Mouse (Mus musculus) layer of hippocampus, adult 11-12 months (tissue): ENCODE results near the gene Stoml2.

Experiments used
- DNase-seq: peaks from one replicate; pipeline ENCODE4 v3.0.0; 2022; ENCODE audit warnings: low spot score

Gene Stoml2

DNA sequence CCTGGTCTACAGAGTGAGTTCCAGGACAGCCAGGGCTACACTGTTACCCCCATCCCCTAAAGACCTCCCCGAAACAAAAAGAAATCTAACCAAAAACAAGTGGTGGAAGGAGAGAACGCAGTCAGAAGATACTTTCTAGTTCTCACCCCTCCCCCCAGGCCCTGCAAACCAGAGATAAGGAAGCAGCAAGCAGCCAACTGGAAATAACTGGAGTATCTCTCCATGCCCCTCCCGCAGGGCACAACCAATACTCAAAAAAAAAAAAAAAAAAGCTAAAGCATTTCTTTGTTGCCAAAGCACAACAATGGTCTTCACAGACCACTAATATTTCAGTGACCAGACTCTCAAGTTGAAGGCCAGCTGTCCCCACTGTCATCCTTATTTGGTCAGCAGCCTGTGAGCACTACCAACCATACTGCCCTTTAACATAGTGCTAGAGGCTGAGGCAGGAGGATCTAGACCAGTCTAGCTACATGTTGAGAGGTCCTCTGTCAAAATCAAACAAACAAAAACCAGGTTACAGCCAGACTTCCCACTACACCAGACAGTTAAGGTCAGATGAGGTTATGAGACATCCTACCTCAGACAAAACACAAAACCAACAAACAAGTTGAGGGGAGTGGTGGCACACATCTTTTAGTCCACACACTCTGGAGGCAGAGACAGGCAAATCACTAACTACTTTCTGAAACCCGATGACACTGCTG is 6.5 kb upstream of the Stoml2 start:
- no peak for DNase-seq

DNA sequence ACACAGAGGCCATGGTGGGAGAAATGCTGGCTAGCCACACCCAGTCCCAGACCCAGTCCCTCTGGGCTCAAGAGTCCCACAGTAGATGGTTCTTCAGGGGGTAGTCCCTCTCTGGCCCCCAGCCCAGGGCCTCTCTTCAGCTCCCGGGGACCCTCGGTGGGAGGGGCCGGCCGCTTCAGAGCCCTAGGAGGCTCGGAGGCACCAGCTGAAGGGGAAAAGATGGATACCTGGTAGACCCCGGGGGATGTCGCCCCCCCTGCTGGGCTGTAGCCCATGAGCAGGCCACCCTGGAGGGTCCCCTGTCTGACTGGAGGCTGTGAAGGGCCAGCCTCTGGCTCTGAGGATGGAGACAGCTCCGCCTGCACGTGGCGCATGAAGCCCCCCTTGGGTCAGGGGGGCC is 4.8 kb upstream of the Stoml2 start:
- DNase-seq: no peak

DNA sequence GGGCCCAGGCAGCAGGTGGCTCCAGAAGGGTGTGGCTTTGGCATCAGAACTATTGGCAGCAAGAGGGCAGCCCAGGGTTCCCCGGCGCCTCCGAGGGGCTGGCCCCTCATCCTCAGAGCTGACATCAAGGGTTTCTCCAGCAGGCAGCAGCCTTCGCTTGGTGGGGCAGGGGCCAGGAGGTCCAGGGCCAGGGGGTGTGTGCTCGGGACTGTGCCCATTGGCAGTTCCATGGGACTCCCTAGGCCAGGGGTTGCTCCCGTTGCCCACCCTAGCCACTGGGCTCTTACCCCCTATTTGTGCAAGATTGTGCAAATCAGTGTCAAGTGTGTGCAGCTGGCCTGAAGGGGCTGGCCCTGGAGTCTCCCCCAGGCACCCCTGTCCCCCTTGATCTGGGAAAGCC is 4.3 kb upstream of the Stoml2 start:
- no peak for DNase-seq

DNA sequence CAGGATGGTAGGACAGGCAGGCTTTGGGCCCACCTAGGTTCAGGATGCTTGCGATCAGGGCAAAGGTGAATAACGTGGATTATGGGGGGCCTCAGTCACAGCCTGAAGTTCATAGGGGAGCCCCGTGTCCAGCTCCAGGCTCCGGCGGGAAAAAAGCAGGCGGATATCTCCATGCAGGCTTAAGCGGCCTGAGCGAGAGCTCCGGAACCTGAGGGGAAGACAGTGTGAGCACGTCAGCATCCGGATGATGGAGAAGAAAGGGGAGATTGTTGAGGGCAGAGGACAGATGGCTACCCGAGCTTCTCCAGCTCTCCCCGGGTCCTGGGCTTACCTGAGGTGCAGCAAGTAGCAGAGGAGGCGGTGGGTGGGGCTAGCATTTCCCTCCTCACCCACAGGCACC is 2.0 kb upstream of the Stoml2 start:
- DNase-seq: no peak

DNA sequence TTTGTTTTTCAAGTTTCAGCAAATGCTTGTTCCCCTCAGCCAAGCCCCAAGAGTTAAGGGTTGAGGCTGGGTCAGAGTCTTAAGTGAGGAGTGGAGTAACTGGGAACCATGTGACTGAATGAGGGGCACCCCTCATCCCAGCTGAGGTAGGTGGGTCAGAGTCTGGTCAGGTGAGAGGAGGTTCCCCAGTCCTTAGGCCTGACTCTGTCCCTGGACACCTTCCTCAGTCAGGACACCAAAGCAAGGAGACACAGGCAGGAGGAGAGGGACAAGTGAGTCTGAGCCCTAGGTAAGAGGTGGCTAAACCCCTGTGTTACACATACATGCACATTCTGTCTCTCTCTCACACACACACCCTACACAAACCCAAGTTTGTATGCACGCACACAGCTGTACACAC is 991 bp upstream of the Stoml2 start:
- no peak for DNase-seq

DNA sequence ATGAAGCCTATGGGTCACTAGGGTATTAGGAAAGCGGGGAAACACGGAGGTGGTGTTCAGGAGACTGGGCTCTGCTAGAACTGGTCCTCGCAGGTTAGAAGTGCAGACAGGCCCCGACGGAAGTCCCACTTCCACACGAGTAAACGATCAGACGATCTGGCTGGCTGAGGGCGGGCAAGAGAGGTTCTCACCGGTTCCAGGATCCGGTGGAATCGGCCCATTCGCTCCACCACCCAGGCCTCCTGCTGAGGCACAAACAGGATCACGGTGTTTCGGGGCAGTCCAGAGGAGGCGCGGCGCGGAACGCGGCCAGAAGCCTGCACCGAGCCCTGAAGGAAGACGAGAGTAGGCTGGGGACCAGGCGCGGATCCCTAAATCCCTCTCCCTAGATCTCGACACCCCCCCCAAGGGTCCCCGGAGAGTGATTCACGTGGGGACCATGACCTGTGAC is 705 bp downstream of the Stoml2 start:
- no peak for DNase-seq

DNA sequence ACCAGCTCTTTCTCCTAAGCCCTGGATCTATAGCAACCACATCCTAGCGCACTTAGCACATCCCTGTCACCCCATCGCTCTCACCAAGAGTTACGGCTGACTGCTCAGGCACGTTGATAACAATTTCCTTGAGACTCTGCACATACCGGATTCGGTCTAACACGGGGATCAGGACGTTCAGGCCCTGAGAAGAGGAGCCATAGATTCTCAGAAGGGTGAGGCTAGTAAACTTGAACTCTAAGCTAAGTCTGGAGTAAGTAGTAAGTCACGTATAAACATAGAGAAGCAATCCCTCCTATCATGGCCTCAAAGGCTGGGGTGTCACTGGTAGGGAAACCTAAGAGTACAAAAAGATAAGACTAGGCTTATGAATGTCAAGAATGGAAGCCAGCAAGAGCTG is 1.2 kb downstream of the Stoml2 start:
- no peak for DNase-seq

DNA sequence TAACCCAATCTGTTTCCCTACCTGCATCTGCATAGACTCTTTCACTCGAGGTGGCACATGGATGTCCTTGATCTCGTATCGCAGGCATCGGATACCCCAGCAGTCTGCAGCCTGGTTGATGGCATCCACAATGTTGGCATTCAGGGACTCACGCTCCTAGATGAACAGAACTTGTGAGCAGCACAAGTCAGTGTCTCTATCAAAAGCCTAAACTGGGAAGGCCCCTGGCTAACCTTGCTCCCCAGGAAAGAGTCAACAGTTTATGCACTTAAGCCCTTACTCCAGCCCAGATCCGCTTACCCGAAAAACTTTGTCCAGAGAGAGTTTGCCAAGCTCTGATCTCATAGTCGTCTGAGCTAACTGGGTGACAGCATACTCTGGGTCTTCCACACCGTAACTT is 1.8 kb downstream of the Stoml2 start:
- DNase-seq: no peak

DNA sequence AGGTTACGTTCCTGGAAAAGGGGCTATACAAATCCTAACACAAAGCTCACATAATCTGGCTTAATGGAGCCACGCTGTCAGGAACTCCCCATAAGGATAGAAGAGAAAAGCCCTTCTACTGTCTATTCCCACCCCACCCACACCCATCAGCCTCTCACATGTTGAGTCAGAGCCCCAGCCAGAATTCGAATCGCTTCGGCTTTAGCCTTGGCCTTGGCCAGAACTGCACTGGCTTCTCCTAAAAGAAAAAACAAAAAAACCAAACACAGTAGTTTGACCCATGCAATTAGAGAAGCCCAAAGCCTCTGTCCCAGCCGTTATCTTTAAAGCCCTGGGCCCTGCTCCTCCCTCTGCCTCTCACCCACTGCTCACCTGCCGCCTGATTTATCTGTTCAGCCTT is 2.4 kb downstream of the Stoml2 start:
- no peak for DNase-seq

DNA sequence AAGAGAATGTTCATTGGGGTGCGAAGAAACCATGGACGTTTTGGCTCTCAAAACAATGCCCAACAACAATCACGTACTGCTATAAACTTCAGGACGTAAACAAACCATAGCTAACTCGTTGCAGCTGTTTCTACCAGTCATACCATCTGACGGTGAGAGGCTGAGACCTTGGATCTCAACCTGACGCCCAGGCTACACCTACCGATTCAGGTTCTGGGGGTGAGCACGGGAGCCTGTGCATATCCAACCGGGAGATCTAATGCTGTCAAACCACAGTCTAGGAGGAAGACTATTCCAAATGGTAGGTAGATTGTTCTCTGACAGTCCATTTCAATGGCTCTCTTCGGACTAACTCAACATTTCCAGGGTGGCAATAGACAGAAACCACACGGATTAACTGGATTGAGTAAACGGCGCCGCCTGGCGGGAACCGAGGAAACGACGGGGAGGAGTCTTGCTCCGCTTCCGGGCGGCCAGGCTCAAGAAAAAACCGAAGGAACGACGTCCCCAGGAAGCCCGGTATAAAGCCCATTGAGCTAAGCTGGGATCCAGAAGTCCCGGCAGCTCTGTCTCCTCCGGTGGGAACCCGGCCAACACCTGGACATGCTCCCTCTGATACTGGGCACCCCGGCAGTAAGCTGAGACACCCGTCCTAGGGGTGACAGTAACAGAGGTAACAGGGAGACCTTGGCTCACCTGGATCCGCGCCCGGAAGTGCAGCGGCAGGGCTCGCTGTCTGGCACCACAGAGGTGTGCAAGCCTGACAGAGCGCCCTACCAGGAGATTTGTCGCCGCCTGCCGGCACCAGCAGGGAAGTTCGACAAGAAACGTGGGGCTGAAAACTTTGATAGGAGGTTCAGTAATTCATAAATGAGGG is 6.2 kb downstream of the Stoml2 start, which contains the start of gene Pigo:
TSS of gene Pigo (minus strand) at position 736 of the 877 bp plus-strand sequence.
- peak; percentile 96 for DNase-seq

DNA sequence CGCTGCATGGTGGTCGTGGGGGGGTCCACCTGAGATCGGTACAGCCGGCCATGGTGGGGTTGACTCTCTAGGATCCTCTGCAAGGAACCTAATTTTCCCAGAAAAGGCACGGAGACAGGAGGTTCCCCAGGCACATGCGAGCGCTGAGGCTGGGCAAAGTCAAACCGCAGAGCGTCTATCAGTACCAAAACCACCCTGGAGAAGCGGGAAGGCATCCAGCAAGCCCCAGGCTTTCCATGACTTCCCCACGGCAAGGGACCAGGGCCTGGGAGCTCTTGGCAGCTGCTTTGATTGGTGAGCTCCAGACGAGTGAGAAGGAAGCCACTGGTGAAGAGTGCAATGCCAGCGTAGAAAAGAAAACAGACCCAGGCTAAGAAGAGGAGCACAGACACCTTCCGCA is 6.8 kb downstream of the Stoml2 start:
- DNase-seq: no peak

DNA sequence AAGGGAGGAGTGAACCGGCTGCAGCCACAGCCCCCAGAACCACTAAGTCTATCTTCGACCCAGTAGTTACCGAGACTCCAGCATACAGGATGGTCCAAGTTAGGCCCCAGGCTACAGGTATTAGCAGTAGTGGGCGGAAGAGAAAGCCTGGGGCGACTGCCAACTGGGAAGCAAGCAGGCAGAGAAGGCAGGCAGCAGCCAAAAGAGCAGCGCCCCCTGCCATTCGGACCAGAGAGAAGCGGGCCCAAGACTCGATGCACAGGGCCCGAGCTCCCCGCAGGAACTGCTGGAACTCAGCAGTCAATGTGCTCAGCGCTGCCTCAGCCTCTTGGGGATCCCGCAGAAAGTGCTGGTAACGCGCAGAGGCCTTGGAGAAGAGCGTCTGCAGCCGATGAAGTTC is 10.2 kb downstream of the Stoml2 start:
- DNase-seq: no peak

DNA sequence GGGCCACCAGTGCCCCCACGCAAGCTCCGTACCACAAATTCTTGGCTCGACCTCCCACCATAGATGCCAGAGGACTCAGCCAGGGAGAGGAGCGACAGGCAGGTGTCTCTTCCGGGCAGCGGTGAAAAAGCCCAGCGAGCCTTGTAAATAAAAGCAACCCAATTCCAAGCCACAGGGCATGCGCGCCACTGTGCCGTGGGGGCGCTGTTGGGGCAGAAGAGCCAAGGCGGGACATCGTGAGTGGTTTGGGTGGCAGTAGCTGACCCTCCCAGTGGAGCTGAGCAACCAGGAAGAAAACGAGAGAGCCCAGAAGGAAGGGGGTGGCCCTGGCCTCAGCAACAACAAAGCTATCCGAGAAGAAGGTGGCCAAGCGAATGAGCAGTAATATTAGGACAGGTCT is 10.6 kb downstream of the Stoml2 start:
- no peak for DNase-seq

DNA sequence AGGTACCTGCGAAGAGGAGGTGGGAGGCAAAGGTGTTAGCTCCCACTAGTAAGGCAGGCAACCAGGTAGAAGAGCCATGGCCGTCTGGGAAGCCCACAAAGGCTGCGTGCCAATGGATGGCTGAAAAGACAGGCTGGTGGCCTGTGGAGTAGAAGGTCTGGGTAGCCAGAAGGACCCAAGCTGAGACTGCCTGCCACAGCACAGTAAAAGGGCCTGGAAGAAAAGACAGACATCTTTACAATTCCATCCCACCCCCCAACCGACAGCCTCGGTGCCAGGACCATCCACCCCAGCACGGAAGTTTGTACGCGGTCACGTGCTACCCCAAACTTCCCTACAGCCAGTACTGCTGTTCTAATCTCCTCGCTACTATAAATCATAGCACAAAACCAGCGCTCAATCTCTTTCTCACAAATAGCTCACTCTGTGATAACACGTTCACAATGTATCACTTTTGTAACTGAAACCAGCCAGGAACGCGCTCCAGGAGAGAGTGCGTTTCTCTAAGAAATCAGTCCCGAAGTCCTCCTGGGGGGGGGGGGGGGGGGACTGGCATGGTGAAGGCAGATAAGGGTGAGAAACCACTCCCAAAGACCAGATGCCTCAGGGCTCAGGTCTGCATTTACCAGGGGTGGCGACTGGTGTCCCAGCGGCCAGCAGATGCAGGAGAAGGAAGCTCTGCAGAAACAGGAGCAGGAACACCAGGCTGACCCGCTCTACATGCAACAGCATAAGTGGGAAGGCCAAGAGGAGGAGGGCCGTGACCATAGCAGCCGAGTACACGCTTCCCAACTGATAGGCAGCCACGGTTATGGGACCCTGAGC is 11.7 kb downstream of the Stoml2 start:
- no peak for DNase-seq

DNA sequence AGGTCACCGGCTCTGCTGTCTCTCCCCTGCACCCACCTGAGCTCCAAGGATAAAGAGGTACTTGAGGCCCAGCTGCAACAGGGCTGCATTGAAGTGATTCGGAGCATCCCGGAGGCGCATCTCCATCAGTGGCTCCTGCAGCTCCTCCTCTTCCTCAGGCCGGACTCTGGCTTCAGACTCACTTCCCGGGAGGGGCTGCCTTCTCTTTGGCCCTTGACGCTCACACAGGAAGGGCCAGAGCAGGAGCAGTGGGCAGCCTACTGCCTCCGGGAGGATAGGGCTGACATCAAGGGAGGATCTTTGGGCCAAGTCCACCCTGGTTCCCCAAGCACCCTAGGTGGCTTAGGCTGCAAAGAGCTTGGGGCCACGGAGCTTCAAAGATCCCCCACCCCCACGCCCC is 12.3 kb downstream of the Stoml2 start:
- DNase-seq: no peak

DNA sequence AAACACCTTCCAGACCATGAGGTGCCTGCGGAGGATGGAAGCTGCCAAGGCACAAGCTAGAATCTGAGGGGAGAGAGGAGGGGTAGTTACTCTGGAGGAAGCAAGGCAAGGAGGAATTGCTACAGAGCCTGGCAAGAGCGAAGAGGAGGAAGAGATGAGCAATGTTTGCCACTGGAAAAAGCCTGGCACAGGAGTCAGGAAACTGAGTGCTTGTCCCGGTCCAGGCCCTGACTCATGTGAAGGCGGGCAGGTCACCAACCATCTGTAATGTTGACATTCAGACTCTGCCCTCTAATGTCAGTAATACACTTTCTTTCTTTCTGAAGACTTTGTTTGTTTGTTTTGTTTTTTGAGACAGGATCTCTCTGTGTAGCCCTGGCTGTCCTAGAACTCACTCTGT is 13.4 kb downstream of the Stoml2 start:
- no peak for DNase-seq

DNA sequence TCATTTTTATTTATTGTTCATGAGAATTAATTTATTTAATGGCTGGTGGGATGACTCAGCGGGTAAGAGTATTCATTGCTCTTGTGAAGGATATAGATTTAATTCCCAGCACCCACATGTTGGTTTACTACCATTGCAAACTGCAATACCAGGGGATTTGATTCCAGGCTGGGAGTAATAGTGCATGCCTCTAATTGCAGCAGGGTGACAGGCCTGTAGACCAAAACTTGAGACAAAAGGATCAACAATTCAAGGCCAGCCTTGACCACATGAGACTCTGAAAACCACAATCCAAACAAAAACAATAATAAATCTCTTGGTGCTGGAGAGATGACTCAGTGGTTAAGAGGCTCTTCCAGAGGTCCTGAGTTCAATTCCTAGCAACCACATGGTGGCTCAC is 19.4 kb downstream of the Stoml2 start:
- no peak for DNase-seq

DNA sequence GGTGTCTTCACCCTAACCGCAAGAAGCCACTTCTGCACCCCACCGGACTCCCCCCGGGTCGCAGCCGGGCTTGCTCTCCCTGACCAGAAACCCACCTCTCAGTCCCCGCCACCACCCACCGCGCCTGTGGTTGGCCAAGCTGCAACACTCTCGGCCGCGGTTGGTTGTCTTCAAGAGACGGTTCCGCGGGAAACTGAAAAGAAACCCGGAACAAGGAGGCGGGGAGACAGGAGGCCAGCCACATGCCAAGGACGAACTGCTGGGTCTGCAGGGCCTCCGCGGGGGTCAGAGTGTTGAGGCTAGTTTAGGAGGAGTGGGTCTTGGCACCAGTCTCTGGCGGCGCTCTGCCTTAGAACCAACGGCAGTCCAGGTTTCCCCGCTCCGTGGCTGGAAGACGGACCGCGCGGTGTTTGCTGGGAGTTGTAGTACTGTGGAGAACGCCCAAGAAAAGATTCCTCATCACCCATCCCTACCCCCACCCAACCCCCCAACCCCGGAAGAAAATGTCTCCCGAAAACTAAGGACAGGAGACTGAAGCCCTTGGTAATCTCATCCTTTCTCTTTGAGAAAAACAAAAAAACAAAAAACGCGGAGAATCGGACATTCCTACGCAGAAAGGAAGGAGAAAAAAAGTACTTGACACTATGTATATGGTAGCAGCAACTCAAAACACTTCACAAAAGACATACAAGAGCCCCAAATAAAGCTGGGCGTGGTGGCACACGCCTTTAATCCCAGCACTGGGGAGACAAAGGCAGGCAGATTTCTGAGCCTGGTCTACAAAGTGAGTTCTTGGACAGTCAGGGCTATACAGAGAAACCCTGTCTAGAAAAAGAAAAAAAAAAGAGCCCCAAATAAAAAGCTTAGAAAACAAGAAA is 21.1 kb downstream of the Stoml2 start, which contains the start of gene Fancg:
TSS of gene Fancg (minus strand) at position 346 of the 878 bp plus-strand sequence.
- peak; percentile 83 for DNase-seq

DNA sequence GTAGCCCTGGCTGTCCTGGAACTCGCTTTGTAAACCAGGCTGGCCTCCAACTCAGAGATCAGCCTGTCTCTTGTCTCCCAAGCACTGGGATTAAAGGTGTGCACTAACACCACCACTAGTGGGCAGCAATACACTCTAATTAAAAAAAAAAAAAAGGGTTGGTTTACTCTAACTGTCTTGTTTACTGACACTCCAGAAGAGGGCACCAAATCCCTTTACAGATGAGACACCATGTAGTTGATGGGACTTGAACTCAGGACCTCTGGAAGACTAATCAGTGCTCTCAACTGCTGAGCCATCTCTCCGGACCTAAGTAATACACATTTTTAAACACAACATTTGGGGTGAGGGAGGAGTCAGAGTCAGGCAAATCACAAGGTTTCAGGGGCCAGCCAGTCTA is 25.7 kb downstream of the Stoml2 start:
- no peak for DNase-seq

DNA sequence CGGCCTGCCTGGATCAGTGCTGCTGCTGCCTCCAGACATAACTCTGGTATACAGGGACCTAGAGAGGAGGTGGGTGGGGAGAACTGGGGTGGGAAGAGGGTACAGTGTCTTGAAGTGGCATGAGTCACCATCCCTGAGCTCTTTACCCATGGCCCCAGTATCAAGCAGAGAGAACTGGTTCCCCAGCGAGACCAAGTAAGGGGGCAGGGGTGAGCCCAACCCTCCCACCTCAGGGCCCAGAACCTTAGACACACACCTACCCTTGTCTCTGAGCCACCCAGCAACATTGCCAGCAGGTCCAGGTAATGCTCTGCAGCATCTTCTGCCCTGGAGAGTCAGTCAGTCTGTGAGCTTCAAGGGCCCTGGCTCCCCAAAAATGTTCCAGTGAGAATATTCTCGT is 26.6 kb downstream of the Stoml2 start:
- no peak for DNase-seq

DNA sequence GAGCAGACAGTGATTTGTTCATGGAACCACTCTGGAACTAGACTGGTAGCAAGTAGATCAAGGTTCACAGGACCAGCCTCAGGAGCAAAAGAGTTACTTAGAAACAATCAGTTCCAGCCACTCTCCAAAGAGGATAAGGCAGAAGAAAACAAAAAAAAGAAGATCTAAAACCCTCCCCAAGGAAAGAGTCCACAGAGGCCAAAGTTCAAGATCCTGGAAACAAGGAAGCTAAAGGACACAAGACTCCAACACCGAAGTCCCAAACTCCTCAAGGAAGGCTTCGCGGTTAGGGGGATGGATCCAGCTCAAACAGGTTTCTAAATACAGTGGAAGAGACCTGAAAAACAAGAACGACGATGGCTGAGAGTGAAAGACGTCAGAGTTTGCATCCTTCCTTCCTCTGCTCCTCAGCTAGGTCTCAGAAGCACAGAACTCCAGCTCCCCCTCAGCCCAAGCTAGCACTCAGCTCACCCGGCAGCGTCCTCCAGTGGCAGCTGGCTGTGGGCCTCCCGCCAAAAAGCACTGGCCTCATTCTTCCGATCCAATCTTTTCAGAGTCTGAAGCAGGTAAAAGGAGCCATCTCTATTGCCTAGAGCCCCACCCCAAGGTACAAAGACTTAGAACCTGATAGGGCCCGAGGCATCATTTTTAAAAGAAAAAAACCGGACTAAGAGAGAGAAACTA is 28.6 kb downstream of the Stoml2 start:
- no peak for DNase-seq
